ENCODE assay signal across 8 mouse cellular contexts in the genomic region with DNA sequence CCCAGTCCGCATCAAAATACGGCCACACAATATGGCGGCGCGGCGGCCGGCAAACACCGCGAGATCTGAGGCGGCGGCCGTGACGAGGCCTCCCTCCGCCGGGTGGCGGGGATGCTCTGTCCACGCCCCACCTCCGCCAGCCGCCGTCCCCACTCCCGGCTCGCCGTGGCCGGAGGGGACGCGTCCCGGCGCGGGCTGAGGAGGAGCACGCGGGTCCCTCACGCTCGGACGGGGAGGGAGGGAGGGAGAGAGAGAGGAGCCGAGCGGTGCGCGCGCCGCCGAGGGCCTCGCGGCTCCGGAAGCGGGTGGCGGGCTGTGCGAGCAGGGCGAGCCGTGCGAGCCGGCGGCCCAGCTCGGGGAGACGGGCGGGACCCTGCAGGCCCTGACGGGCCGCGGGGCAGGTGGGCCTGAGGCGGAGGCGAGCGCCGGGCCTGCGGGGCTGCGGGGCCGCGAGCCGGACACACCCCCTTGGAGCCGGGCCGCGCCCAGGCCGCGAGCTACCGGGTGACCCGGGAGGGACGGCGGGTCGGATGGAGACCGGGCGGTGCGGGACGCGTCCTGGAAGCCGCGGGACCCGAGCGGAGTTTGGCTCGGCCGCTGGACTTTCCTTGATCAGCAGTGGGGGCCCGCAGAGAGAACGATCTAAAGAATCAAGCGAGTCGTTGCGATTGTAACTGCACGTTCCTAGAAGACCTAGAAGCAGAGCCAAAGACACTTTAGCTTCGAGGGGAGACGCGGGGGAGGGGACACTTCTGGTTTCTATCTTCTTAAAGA. TPM values are rescaled to one million over a fixed set of nuclear protein-coding genes. Genes with fewer than 3 reads are reported as not detected.
DNase-seq lines count a peak whose midpoint lies in the region; ATAC-seq and TF ChIP-seq lines count a peak whose summit lies in the region.

A gene (minus strand): TSS at position 3 of the 774 bp plus-strand sequence.

- peak within 1 kb of the TSS; percentile 77 for H3K4me2 ChIP-seq in kidney, embryonic 15.5 days

- H3K4me3 ChIP-seq in bone marrow macrophage, adult 2 months (ENCODE audit: insufficient read depth, low read length) = peak within 1 kb of the TSS; percentile 94
- H3K4me3 ChIP-seq in embryonic fibroblast, embryonic 13.5 days (ENCODE audit: insufficient read depth, low read length) = peak within 1 kb of the TSS; percentile 100
- peak within 1 kb of the TSS; percentile 97 for H3K4me3 ChIP-seq in heart, embryonic 10.5 days
- peak within 1 kb of the TSS; percentile 94 for H3K4me3 ChIP-seq in kidney, embryonic 15.5 days (replicated peaks)

- WGBS in heart, embryonic 10.5 days = under 1% methylated on average over 91 of the region's 97 CpGs
- WGBS in kidney, embryonic 15.5 days = under 1% methylated on average over 51 of the region's 97 CpGs

- TF ChIP-seq CTCF in bone marrow macrophage, adult 2 months (IDR thresholded peaks at IDR 0.05; ENCODE audit: low read depth, low read length) = no peak
- no peak for TF ChIP-seq CTCF in embryonic fibroblast, embryonic 13.5 days (IDR thresholded peaks at IDR 0.05; ENCODE audit: borderline replicate concordance, insufficient read depth, low read length)

- no peak for TF ChIP-seq POLR2A in bone marrow macrophage, adult 2 months (IDR thresholded peaks at IDR 0.05; ENCODE audit: borderline replicate concordance, low read depth, low read length)
- peak; percentile 81 for TF ChIP-seq POLR2A in embryonic fibroblast, embryonic 13.5 days (IDR thresholded peaks at IDR 0.05; ENCODE audit: low read depth, low read length)

- peaks cover 7% of the 10 kb centered on the region for H3K4me1 ChIP-seq in bone marrow macrophage, adult 2 months (ENCODE audit: control insufficient read depth, insufficient read depth, low read length)
- H3K4me1 ChIP-seq in embryonic fibroblast, embryonic 13.5 days (ENCODE audit: control insufficient read depth, insufficient read depth, low read length) = peaks cover 4% of the 10 kb centered on the region; the same call in 1 of the 2 replicates
- peaks cover 32% of the 10 kb centered on the region for H3K4me1 ChIP-seq in heart, embryonic 10.5 days
- peaks cover 24% of the 10 kb centered on the region for H3K4me1 ChIP-seq in kidney, embryonic 15.5 days

- peak; percentile 96 for ATAC-seq in kidney, embryonic 15.5 days (replicated peaks; ENCODE audit: low FRiP score)
- ATAC-seq in monocyte, adult 5-6 weeks (replicated peaks; ENCODE audit: insufficient number of reproducible peaks, low FRiP score, low TSS enrichment, poor library complexity, severe bottlenecking) = peak; percentile 86

- DNase-seq in A20 (ENCODE audit: low read depth, low spot score) (peak; percentile 92), liver (peak; percentile 92)
- peak; percentile 95 for DNase-seq in heart, embryonic 10.5 days (ENCODE audit: low spot score)
- DNase-seq in spleen, postnatal 4 days (ENCODE audit: low spot score in 2 of 2) = peak; percentile 91 to 96

- no peaks in the 10 kb centered on the region for H3K27me3 ChIP-seq in heart, embryonic 10.5 days (ENCODE audit: insufficient read depth, poor library complexity, severe bottlenecking)
- H3K27me3 ChIP-seq in kidney, embryonic 15.5 days = no peaks in the 10 kb centered on the region

- no peaks in the 10 kb centered on the region for H3K9me3 ChIP-seq in heart, embryonic 10.5 days
- no peaks in the 10 kb centered on the region for H3K9me3 ChIP-seq in kidney, embryonic 15.5 days (replicated peaks)

- 0 out of 2 replicates have a peak, but pooled peaks cover 1% of the 10 kb centered on the region for H3K36me3 ChIP-seq in heart, embryonic 10.5 days
- H3K36me3 ChIP-seq in kidney, embryonic 15.5 days = no peaks in the 10 kb centered on the region

- peak within 1 kb of the TSS; percentile 92 for H3K27ac ChIP-seq in bone marrow macrophage, adult 2 months (ENCODE audit: insufficient read depth, low read depth, low read length)
- H3K27ac ChIP-seq in embryonic fibroblast, embryonic 13.5 days (ENCODE audit: insufficient read depth, low read length) = peak within 1 kb of the TSS; percentile 92
- peak within 1 kb of the TSS; percentile 100 for H3K27ac ChIP-seq in heart, embryonic 10.5 days
- H3K27ac ChIP-seq in kidney, embryonic 15.5 days = peak within 1 kb of the TSS; percentile 99

- H3K9ac ChIP-seq in kidney, embryonic 15.5 days = peak within 1 kb of the TSS; percentile 98

RNA-seq across cellular contexts. Expression of the gene that starts here (rescaled TPM):
- 127 and 142 TPM in 2 replicates for polyA plus RNA-seq in bone marrow macrophage, adult 2 months (2012; ENCODE audit: insufficient read depth, insufficient read length, missing spikeins)
- 136 and 170 TPM in 2 replicates for polyA plus RNA-seq in embryonic fibroblast, embryonic 13.5 days (2011; ENCODE audit: insufficient read length, low read depth, missing spikeins)
- polyA plus RNA-seq in heart, embryonic 10.5 days (2016; fragmentation: Nextera tagmentation; extraction: Ambion mirVana) = 15.5 and 20.7 TPM in 2 replicates
- 19.8 and 20.6 TPM in 2 replicates for polyA plus RNA-seq in kidney, embryonic 15.5 days (2015; fragmentation: Nextera tagmentation; extraction: Ambion mirVana)
- total RNA-seq in monocyte, adult 5-6 weeks (2017) = 161 to 215 TPM (median 171 TPM) in 3 replicates

Comparison
In these comparisons a context has a peak if more than half of its experiments do, and no peak if none do; other contexts are left out.
1. Peak in every context shown above with its lines: DNase-seq, ATAC-seq, H3K4me3 ChIP-seq and H3K27ac ChIP-seq.